Mouse (Mus musculus): ENCODE results near the gene Fstl4. TPM values are rescaled to one million over a fixed set of nuclear protein-coding genes. Genes with fewer than 3 reads are reported as not detected.
"Not testable (repeated sequence)": the region's sequence is repeated elsewhere in the genome, so short reads cannot be mapped to it uniquely, and the experiment has no call there.

Fstl4 gene
- total RNA-seq, 2 experiments from 2014 or later = 0.04 to 0.05 TPM

DNA sequence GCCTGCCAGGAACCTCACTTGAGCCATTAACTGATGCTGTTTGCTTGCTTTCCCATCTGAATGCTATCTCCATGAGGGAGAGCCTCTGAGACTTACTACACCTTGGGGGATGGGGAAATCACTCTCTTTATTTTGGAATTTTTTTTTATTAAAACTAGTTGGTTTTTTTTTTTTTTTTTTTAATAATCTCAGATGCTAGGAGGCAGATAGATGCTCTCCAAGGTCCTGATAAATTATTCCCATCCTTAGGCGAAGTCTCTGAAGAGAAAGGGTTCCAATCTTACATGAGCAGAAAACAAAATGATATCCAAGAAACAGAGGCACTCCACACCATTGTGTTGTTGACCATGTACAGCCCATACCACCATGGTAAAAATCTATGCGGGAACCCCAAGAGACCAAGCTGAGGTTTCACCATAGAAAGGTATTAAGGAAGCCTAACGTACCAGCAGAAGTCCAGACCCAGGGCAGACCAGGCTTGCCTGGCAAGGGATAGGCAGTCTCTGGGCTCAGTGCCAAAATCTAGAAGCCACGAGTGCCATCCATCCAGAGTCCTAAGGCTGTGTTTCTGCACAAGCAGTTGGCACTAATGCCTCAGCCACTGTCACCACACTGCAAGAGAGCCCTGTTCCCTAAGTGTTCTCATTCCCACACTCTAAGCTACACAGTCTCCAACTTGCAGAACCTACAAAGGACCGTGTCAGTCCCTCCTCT is 423.1 kb downstream of the Fstl4 start:
- ATAC-seq (replicated peaks; ENCODE audit: poor library complexity) = no peak

DNA sequence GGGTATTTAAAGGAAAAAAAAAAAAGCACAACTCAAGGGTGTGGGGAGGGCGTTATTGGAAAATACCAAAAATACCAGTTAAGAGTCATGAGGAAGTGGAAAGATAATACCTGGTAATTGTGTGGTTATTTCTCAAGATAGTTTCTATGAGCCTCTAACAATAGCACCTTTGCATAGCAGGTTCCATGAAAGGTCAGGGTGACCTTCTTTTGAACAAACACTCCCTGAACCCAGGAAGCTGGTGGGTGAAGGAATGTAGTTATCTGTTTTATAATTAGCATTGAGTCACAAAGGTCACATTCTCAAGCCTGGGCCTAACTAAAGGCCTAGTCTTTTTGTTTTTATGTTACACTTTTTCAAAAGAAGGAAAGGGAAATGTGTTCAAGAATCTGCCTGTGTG is 432.1 kb downstream of the Fstl4 start:
- ATAC-seq (replicated peaks; ENCODE audit: poor library complexity) = not testable (repeated sequence)

DNA sequence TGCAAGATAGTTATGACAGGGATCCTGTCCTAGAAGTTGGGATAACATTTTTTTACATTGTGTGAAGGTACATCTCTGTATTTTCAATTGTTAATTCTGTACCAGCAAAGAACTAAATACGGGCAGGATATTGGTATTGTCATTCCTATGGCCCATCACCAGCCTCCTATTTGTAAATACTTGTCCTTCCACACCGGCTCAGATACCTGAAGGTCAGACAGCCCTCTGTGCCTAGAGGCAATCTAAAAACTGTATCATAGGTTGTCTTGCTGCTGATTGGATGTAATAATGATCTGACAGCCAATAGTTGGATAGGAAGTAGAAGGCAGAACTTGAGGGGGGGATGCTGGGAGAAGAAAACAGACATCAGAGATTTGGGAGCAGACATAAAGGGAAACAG is 432.7 kb downstream of the Fstl4 start:
- ATAC-seq (replicated peaks; ENCODE audit: poor library complexity) = no peak

DNA sequence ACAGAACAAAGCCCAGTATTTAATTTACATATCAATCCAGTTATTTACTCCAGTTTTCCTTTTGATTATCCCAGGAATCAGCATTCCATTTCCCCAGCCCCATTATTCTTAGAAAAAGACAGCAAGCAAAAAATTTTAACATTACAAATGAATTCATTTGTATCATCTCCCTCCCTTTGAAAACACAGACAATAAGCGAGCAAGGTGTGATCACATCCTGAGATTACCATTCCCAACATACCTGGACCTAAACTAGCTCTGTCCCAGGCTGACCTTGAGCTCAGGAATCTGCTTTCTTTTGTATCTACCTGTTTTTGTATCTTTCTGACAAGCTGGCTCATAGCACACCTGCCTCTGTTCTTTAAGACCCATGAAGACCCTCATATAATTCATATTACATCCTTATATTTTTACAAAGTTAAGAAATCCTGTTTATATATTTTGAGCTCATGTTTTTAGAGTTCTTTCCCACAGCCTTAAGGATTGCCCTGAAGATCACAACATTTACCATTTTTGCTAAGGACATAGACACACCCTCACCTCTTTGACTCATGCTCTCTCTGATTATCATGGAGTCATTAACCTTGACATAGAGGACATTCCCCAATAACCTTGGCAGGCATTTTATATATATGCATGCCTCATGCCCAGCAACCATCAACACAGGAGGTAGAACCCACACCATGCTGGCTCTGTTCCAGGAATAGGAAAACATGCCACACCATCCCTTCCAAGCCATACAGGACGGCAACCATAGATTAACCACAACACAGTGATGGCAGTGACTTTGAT is 438.2 kb downstream of the Fstl4 start:
- no peak for ATAC-seq (replicated peaks; ENCODE audit: poor library complexity)

DNA sequence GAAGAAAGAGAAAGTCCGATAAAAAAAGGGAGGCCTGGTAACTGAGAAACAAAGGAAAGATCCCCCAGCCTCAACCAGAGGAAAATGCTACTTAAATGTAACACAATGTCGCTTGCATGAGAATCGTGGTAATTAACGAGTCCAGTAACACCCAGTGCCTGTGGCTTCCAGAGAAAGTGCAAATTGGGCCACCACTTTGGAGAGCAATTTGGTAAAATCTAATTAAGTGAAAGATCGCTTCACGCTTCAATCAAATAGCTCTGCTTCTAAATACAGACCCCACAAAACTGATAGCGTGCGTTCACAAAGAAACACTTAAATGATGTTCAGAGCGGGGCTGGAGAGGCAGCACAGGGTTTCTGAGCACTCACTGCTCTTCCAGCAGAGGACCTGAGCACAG is 446.4 kb downstream of the Fstl4 start:
- ATAC-seq (replicated peaks; ENCODE audit: poor library complexity) = no peak

DNA sequence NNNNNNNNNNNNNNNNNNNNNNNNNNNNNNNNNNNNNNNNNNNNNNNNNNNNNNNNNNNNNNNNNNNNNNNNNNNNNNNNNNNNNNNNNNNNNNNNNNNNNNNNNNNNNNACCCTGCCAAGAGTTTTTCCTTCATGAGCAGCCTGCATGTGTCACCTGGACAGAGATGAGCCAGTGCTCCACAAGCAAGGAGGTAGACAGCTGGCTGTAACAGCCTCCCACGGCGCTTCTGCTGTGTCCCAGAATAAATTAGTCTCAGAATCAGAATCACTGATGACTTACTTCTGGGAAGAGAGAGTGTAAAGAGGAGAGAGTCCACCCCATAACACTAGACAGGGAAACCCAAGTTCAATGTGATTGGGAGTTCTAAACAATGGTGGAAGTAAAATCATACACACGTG is 464.6 kb downstream of the Fstl4 start:
- no peak for ATAC-seq (replicated peaks; ENCODE audit: poor library complexity)

DNA sequence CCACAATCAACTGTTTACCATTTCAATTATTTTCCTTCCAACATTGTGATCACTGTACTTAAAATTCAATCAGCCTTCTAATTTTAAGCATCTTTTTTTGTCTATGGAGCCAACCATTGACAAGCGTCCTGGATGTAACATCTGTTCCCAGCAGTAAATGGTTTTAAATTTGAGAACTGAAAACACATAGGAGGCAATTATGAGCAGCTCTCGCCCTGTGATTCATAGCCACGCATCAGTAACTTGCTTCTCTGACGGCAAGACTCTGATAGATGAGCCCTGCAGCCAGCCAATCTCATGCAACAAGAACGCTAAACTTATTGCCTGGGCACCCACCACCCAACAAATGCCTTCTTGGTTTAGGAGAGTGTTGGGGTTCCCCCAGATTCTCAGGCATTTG is 467.4 kb downstream of the Fstl4 start:
- no peak for ATAC-seq (replicated peaks; ENCODE audit: poor library complexity)

DNA sequence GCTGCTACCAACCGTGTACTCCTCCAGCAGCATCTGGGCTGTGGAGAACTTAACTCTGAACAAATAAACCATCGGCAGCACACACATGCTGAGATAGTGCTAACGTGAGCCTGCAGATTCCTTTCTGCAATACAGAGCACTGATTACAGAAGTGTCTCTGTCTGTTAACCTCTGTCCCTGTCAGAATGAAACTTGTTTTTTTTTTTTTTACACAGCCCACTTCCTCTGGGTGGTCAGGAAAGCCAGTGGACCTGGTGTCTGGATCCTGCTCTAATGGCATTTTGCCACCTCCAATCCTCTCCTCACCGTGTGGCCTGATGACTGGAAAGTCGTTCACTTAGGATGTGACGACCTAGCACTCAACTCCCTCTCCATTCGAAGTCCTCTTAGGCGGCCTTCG is 469.2 kb downstream of the Fstl4 start:
- peak; percentile 31; the same call in 1 of the 2 replicates for ATAC-seq (replicated peaks; ENCODE audit: poor library complexity)

Measured in megakaryocyte progenitor cell, adult 5-6 weeks (primary cell).